Comparison of ENCODE assay signal across 20 mouse cellular contexts in the genomic region with DNA sequence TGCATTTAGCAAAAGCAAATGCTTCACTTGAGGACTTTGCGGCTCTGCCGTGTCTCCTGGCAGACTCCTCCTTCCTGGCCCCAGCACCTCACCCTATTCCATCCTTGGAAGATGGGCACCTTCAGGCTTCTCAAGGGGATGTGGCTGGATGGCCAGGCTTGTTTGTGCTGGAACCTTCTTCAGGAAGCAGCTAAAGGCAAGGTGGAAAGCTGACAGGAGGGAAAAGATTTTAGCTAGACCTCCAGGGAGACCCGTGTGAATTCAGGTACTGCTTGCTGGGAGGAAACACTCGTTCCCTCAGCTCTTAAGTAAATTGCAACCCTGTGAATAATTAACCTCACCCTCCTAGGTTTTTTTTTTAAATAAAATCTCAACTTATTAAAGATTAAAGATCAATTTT.
DNase-seq lines count a peak whose midpoint lies in the region; ATAC-seq and TF ChIP-seq lines count a peak whose summit lies in the region.
"Had no signal": no experiment of that assay in that cellular context is flagged by ENCODE, and none has a peak within 500 bp of the region (broad histone marks: within the 10 kb centered on the region; RNA-seq: fewer than 3 reads in every experiment).

No protein-coding gene starts in this region.

- H3K27me3 ChIP-seq in hindbrain, embryonic 12.5 days: peaks cover 57% of the 10 kb centered on the region
- H3K27me3 ChIP-seq in hindbrain, embryonic 14.5 days (ENCODE audit: control insufficient read depth, insufficient read depth, low read length): peaks cover 49% of the 10 kb centered on the region
- H3K27me3 ChIP-seq in liver, postnatal 0 days (ENCODE audit: insufficient read depth, low read length): peaks cover 22% of the 10 kb centered on the region
- peaks cover 45% of the 10 kb centered on the region for H3K27me3 ChIP-seq in liver, embryonic 11.5 days (replicated peaks; ENCODE audit: control insufficient read depth, insufficient read depth, low read length)
- H3K27me3 ChIP-seq in embryonic facial prominence, embryonic 14.5 days (replicated peaks; ENCODE audit: control insufficient read depth, insufficient read depth, low read length): peaks cover 18% of the 10 kb centered on the region
- no peaks in the 10 kb centered on the region for H3K27me3 ChIP-seq in myocyte (ENCODE audit: control insufficient read depth, insufficient read depth, insufficient read length)

- H3K4me2 ChIP-seq in hindbrain, embryonic 12.5 days (replicated peaks): 0 out of 2 replicates have a peak overlapping the region, but pooled peaks have one; percentile 6
- H3K4me2 ChIP-seq in hindbrain, embryonic 14.5 days (replicated peaks): no peak overlapping the region
- H3K4me2 ChIP-seq in liver, postnatal 0 days (ENCODE audit: low read depth, low read length): peak overlapping the region; percentile 94; the same call in 1 of the 2 replicates
- no peak overlapping the region for H3K4me2 ChIP-seq in liver, embryonic 11.5 days
- peak overlapping the region; percentile 99 for H3K4me2 ChIP-seq in embryonic facial prominence, embryonic 14.5 days (ENCODE audit: low read depth, low read length)
- H3K4me2 ChIP-seq in myocyte (ENCODE audit: low read depth): peak overlapping the region; percentile 96

- H3K4me1 ChIP-seq in hindbrain, embryonic 12.5 days: peaks cover 13% of the 10 kb centered on the region
- no peaks in the 10 kb centered on the region; the same call in 1 of the 2 replicates for H3K4me1 ChIP-seq in hindbrain, embryonic 14.5 days (replicated peaks; ENCODE audit: control insufficient read depth, insufficient read depth, low read length)
- peaks cover 29% of the 10 kb centered on the region for H3K4me1 ChIP-seq in liver, postnatal 0 days (ENCODE audit: insufficient read depth)
- H3K4me1 ChIP-seq in liver, embryonic 11.5 days (replicated peaks; ENCODE audit: control insufficient read depth, insufficient read depth, low read length): peaks cover 12% of the 10 kb centered on the region; the same call in 1 of the 2 replicates
- peaks cover 8% of the 10 kb centered on the region for H3K4me1 ChIP-seq in embryonic facial prominence, embryonic 14.5 days (ENCODE audit: control insufficient read depth, insufficient read depth, low read length)

- H3K79me2 ChIP-seq in myocyte (ENCODE audit: control insufficient read depth, insufficient read depth): peaks cover 74% of the 10 kb centered on the region

- H3K4me3 ChIP-seq in hindbrain, embryonic 12.5 days: no peak overlapping the region
- no peak overlapping the region for H3K4me3 ChIP-seq in hindbrain, embryonic 14.5 days (replicated peaks; ENCODE audit: low read length)
- H3K4me3 ChIP-seq in liver, postnatal 0 days (ENCODE audit: low read depth, low read length): no peak overlapping the region
- no peak overlapping the region for H3K4me3 ChIP-seq in liver, embryonic 11.5 days (ENCODE audit: low read depth, low read length)
- H3K4me3 ChIP-seq in embryonic facial prominence, embryonic 14.5 days (ENCODE audit: low read depth, low read length): no peak overlapping the region
- H3K4me3 ChIP-seq in myocyte: peak overlapping the region; percentile 99
- H3K4me3 ChIP-seq: heart, adult 2 months; megakaryocyte, embryonic 14.5 days; neural tube, embryonic 12.5 days had no signal

- WGBS in hindbrain, embryonic 12.5 days: 74% methylated on average over 4 of the region's 4 CpGs
- 65% methylated on average over 4 of the region's 4 CpGs for WGBS in hindbrain, embryonic 14.5 days
- WGBS in liver, postnatal 0 days (ENCODE audit: insufficient replicate concordance): 47% methylated on average over 4 of the region's 4 CpGs
- WGBS in liver, embryonic 11.5 days: 55% methylated on average over 4 of the region's 4 CpGs
- WGBS in embryonic facial prominence, embryonic 14.5 days: 39% methylated on average over 4 of the region's 4 CpGs

- H3K36me3 ChIP-seq in hindbrain, embryonic 12.5 days: no peaks in the 10 kb centered on the region
- H3K36me3 ChIP-seq in hindbrain, embryonic 14.5 days (replicated peaks; ENCODE audit: control insufficient read depth, insufficient read depth): no peaks in the 10 kb centered on the region
- no peaks in the 10 kb centered on the region for H3K36me3 ChIP-seq in liver, postnatal 0 days (replicated peaks; ENCODE audit: insufficient read depth, low read length)
- H3K36me3 ChIP-seq in liver, embryonic 11.5 days (ENCODE audit: control insufficient read depth, insufficient read depth, low read length): no peaks in the 10 kb centered on the region
- H3K36me3 ChIP-seq in embryonic facial prominence, embryonic 14.5 days (ENCODE audit: control insufficient read depth, insufficient read depth, low read length): no peaks in the 10 kb centered on the region
- no peaks in the 10 kb centered on the region for H3K36me3 ChIP-seq in myocyte (ENCODE audit: control insufficient read depth, insufficient read depth)
- H3K36me3 ChIP-seq: G1E; limb, embryonic 12.5 days; neural tube, embryonic 12.5 days had no signal

- H3K27ac ChIP-seq in hindbrain, embryonic 12.5 days: no peak overlapping the region
- no peak overlapping the region for H3K27ac ChIP-seq in hindbrain, embryonic 14.5 days
- H3K27ac ChIP-seq in liver, postnatal 0 days (ENCODE audit: low read depth): no peak overlapping the region
- no peak overlapping the region for H3K27ac ChIP-seq in liver, embryonic 11.5 days (ENCODE audit: low read depth, low read length)
- H3K27ac ChIP-seq in embryonic facial prominence, embryonic 14.5 days (replicated peaks; ENCODE audit: low read depth, low read length): no peak overlapping the region
- H3K27ac ChIP-seq: heart, adult 2 months; limb, embryonic 12.5 days; neural tube, embryonic 12.5 days had no signal

- no peak for TF ChIP-seq EP300 in liver, postnatal 0 days (IDR thresholded peaks at IDR 0.05; ENCODE audit: low read depth)

- no peak for DNase-seq in hindbrain, embryonic 14.5 days (ENCODE audit: low spot score)
- no peak for DNase-seq in liver, postnatal 0 days
- DNase-seq in liver, embryonic 11.5 days (ENCODE audit: low spot score): no peak
- no peak for DNase-seq in embryonic facial prominence, embryonic 14.5 days (ENCODE audit: low spot score)
- no peak for DNase-seq in thymus, adult 18-20 months
- no peak for DNase-seq in frontal cortex, postnatal 25 days (ENCODE audit: low spot score in 2 of 2)
- DNase-seq: cerebellum, adult 2 months; heart, adult 2 months; heart, postnatal 10 days; layer of hippocampus, postnatal 36 days; retina, postnatal 1 day; spleen, adult 18-20 months; thymus, adult 2 months had no signal

- no peak for TF ChIP-seq POLR2A in myocyte (IDR thresholded peaks at IDR 0.05; ENCODE audit: insufficient read length, low read depth)

- H3K9ac ChIP-seq in hindbrain, embryonic 12.5 days: no peak overlapping the region
- no peak overlapping the region for H3K9ac ChIP-seq in hindbrain, embryonic 14.5 days
- H3K9ac ChIP-seq in liver, postnatal 0 days (replicated peaks): no peak overlapping the region
- no peak overlapping the region for H3K9ac ChIP-seq in liver, embryonic 11.5 days (ENCODE audit: low read depth, low read length)
- H3K9ac ChIP-seq in embryonic facial prominence, embryonic 14.5 days (ENCODE audit: low read depth, low read length): no peak overlapping the region
- H3K9ac ChIP-seq: limb, embryonic 12.5 days; neural tube, embryonic 12.5 days had no signal

- no peak overlapping the region for H3ac ChIP-seq in myocyte (ENCODE audit: control insufficient read depth, insufficient read length)

- no peaks in the 10 kb centered on the region for H3K9me3 ChIP-seq in hindbrain, embryonic 12.5 days (replicated peaks)
- no peaks in the 10 kb centered on the region for H3K9me3 ChIP-seq in hindbrain, embryonic 14.5 days (ENCODE audit: control insufficient read depth, low read length)
- no peaks in the 10 kb centered on the region for H3K9me3 ChIP-seq in liver, postnatal 0 days (ENCODE audit: low read length)
- H3K9me3 ChIP-seq in liver, embryonic 11.5 days (ENCODE audit: control insufficient read depth, low read length): no peaks in the 10 kb centered on the region
- no peaks in the 10 kb centered on the region for H3K9me3 ChIP-seq in embryonic facial prominence, embryonic 14.5 days (ENCODE audit: control insufficient read depth, low read length)
- H3K9me3 ChIP-seq: limb, embryonic 12.5 days; neural tube, embryonic 12.5 days had no signal

- TF ChIP-seq CTCF in liver, postnatal 0 days (IDR thresholded peaks at IDR 0.05; ENCODE audit: low read depth): no peak

- no peak for ATAC-seq in hindbrain, embryonic 12.5 days (ENCODE audit: low FRiP score)
- no peak for ATAC-seq in hindbrain, embryonic 14.5 days (ENCODE audit: low FRiP score)
- no peak for ATAC-seq in liver, postnatal 0 days
- no peak for ATAC-seq in liver, embryonic 11.5 days (replicated peaks; ENCODE audit: low FRiP score)
- ATAC-seq in embryonic facial prominence, embryonic 14.5 days (ENCODE audit: low read depth): no peak
- ATAC-seq: activated CD4-positive, CD25-positive, alpha-beta regulatory T cell, adult 4 months had no signal

TF ChIP-seq in myocyte, 11 proteins besides CTCF, POLR2A, EP300 and RAD21:
- TF ChIP-seq TCF3 (IDR thresholded peaks at IDR 0.05; ENCODE audit: insufficient read length, low read depth) (no peak), MYOG (IDR thresholded peaks at IDR 0.05; ENCODE audit: control insufficient read depth in 1 of 3, insufficient read depth in 1 of 3, insufficient read length in 2 of 3, low read depth in 2 of 3) (no peak), MAX (IDR thresholded peaks at IDR 0.05; ENCODE audit: low read depth) (no peak), E2F4 (IDR thresholded peaks at IDR 0.05; ENCODE audit: insufficient read depth) (no peak), USF1 (IDR thresholded peaks at IDR 0.05; ENCODE audit: low read depth) (no peak), TCF12 (IDR thresholded peaks at IDR 0.05; ENCODE audit: insufficient read depth, poor library complexity, severe bottlenecking) (no peak), POLR2AphosphoS2 (IDR thresholded peaks at IDR 0.05; ENCODE audit: insufficient read length, low read depth) (no peak), CEBPB (IDR thresholded peaks at IDR 0.05; ENCODE audit: insufficient read depth, poor library complexity, severe bottlenecking) (no peak), MYOD1 (IDR thresholded peaks at IDR 0.05; ENCODE audit: control insufficient read depth in 1 of 3, insufficient read length in 2 of 3, low read depth in 2 of 3) (no peak), SRF (IDR thresholded peaks at IDR 0.05; ENCODE audit: control insufficient read depth, insufficient read length, low read depth) (no peak), REST (IDR thresholded peaks at IDR 0.05; ENCODE audit: insufficient read depth, insufficient read length) (no peak)

Comparison
In these comparisons a context has a peak if more than half of its experiments do, and no peak if none do; other contexts are left out.
1. H3K4me2 ChIP-seq: peak in hindbrain, embryonic 12.5 days (single experiment), liver, postnatal 0 days (single experiment), embryonic facial prominence, embryonic 14.5 days (single experiment) and myocyte (single experiment); none in hindbrain, embryonic 14.5 days (single experiment) and liver, embryonic 11.5 days (single experiment).